In the genomic region with DNA sequence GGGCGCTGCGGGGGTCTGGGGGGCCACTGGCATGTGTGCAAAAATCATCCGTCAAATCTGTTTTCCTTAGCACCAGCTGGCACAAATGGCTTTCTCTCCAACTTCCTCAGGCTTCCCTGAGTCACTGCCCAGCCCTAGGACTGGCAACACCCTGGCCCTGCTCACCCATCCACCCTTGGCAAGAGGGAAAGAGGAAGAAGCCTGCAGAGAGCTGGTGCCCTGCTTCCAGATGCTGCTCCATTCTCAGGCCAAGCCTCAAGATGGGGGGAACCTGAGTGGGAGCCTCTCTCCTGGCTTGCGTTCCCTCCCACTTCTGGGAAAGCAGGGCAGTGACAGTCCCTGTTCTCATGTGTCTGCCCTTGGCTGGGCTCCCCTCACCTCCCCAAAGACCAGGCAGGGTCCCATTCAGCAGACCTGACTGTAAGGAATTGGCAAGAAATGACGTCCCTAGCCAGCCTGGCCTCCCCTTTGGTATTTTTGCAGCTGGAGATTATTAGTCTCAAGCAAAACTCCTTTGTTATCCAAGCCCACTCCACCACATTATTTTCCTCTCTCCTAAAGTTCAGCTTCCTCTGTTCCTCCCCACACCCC, we compare ENCODE assay signal across 8 mouse cellular contexts. TPM values are rescaled to one million over a fixed set of nuclear protein-coding genes. Genes with fewer than 3 reads are reported as not detected.
DNase-seq lines count a peak whose midpoint lies in the region; ATAC-seq and TF ChIP-seq lines count a peak whose summit lies in the region.

No protein-coding gene starts in this region.

- H3K79me2 ChIP-seq in myocyte (ENCODE audit: control insufficient read depth, insufficient read depth): peaks cover 11% of the 10 kb centered on the region

- peak overlapping the region; percentile 66; the same call in 1 of the 2 replicates for H3K27ac ChIP-seq in cortical plate, adult 2 months (ENCODE audit: insufficient read depth, low read length)
- H3K27ac ChIP-seq in hindbrain, postnatal 0 days: peak overlapping the region; percentile 73

- H3K27me3 ChIP-seq in hindbrain, postnatal 0 days (ENCODE audit: insufficient read depth, low read length): no peaks in the 10 kb centered on the region
- no peaks in the 10 kb centered on the region for H3K27me3 ChIP-seq in myocyte (ENCODE audit: control insufficient read depth, insufficient read depth, insufficient read length)

- H3K36me3 ChIP-seq in hindbrain, postnatal 0 days (ENCODE audit: insufficient read depth, low read length): peaks cover 46% of the 10 kb centered on the region
- H3K36me3 ChIP-seq in myocyte (ENCODE audit: control insufficient read depth, insufficient read depth): peaks cover 37% of the 10 kb centered on the region

- no peaks in the 10 kb centered on the region for H3K9me3 ChIP-seq in hindbrain, postnatal 0 days (ENCODE audit: low read length)

- H3K4me3 ChIP-seq in cortical plate, adult 2 months (ENCODE audit: insufficient read depth, low read length): no peak overlapping the region
- no peak overlapping the region for H3K4me3 ChIP-seq in hindbrain, postnatal 0 days (ENCODE audit: low read length)
- H3K4me3 ChIP-seq in myocyte: no peak overlapping the region

- H3K9ac ChIP-seq in hindbrain, postnatal 0 days (replicated peaks; ENCODE audit: low read length): no peak overlapping the region

- H3K4me1 ChIP-seq in cortical plate, adult 2 months (ENCODE audit: control insufficient read depth, insufficient read depth, low read length): peaks cover 22% of the 10 kb centered on the region
- peaks cover 16% of the 10 kb centered on the region; the same call in 1 of the 2 replicates for H3K4me1 ChIP-seq in hindbrain, postnatal 0 days (ENCODE audit: insufficient read depth, low read length)

- no peak overlapping the region for H3K4me2 ChIP-seq in hindbrain, postnatal 0 days (ENCODE audit: low read depth, low read length)
- peak overlapping the region; percentile 47 for H3K4me2 ChIP-seq in myocyte (ENCODE audit: low read depth)

- WGBS in hindbrain, postnatal 0 days: 42% methylated on average over 5 of the region's 5 CpGs

- DNase-seq in heart, adult 18-20 months: peak; percentile 47 to 70
- no peak for DNase-seq in heart, adult 8-10 months (ENCODE audit: low spot score)
- DNase-seq in Muller cell, postnatal 12 days (ENCODE audit: inconsistent ontology term): peak; percentile 53
- DNase-seq in hindbrain, postnatal 0 days (ENCODE audit: low spot score): peak; percentile 66
- DNase-seq in c-Kit-positive CD71-positive TER-119-positive erythroid progenitor cells, embryonic 14.5 days (ENCODE audit: low spot score): no peak
- no peak for DNase-seq in kidney, adult 11 months

- ATAC-seq in hindbrain, postnatal 0 days: peak; percentile 64

- no peak for TF ChIP-seq CTCF in cortical plate, adult 2 months (IDR thresholded peaks at IDR 0.05; ENCODE audit: extremely low read depth, insufficient read depth, low read length)
- TF ChIP-seq CTCF in hindbrain, postnatal 0 days (IDR thresholded peaks at IDR 0.05; ENCODE audit: low read depth): no peak

- no peak overlapping the region for H3ac ChIP-seq in myocyte (ENCODE audit: control insufficient read depth, insufficient read length)

- TF ChIP-seq POLR2A in cortical plate, adult 2 months (IDR thresholded peaks at IDR 0.05; ENCODE audit: extremely low read depth, insufficient read depth, low read length): no peak
- no peak for TF ChIP-seq POLR2A in myocyte (IDR thresholded peaks at IDR 0.05; ENCODE audit: insufficient read length, low read depth)

TF ChIP-seq in myocyte, 11 proteins besides CTCF, POLR2A, EP300 and RAD21:
- TF ChIP-seq CEBPB (IDR thresholded peaks at IDR 0.05; ENCODE audit: insufficient read depth, poor library complexity, severe bottlenecking) (no peak), MYOG (IDR thresholded peaks at IDR 0.05; ENCODE audit: control insufficient read depth in 1 of 3, insufficient read depth in 1 of 3, insufficient read length in 2 of 3, low read depth in 2 of 3) (peak in 1 of 3 experiments; percentile 45), USF1 (IDR thresholded peaks at IDR 0.05; ENCODE audit: low read depth) (no peak), SRF (IDR thresholded peaks at IDR 0.05; ENCODE audit: control insufficient read depth, insufficient read length, low read depth) (no peak), E2F4 (IDR thresholded peaks at IDR 0.05; ENCODE audit: insufficient read depth) (no peak)

RNA-seq across cellular contexts. Expression of a gene that starts 23.5 kb away (rescaled TPM):
- 10 to 100 TPM; 65.2 to 69.7 TPM for total RNA-seq in heart, adult 18-20 months (2021)
- 10 to 100 TPM; 64.0 to 88.9 (median 74.0) TPM for total RNA-seq in heart, adult 8-10 months (2022)
- polyA plus RNA-seq in cortical plate, adult 2 months (2012; rRNA removed): 294 and 309 TPM in 2 replicates
- total RNA-seq in hindbrain, postnatal 0 days (2014; rRNA removed): 245 TPM in 2 replicates
- 73.7 and 75.5 TPM in 2 replicates for polyA plus RNA-seq in hindbrain, postnatal 0 days (2015; fragmentation: Nextera tagmentation; extraction: Ambion mirVana)
- 244 TPM for polyA plus RNA-seq in myocyte (2012; fragmentation: generic; extraction: Trizol)

RNA-seq across cellular contexts. Expression of a gene that starts 45.4 kb away (rescaled TPM):
- total RNA-seq in heart, adult 18-20 months (2021): 10 to 100 TPM; 45.2 to 45.7 TPM
- total RNA-seq in heart, adult 8-10 months (2022): 10 to 100 TPM; 38.4 to 43.7 (median 43.2) TPM
- polyA plus RNA-seq in cortical plate, adult 2 months (2012; rRNA removed): 11.9 and 12.6 TPM in 2 replicates
- total RNA-seq in hindbrain, postnatal 0 days (2014; rRNA removed): 5.3 and 9.5 TPM in 2 replicates
- polyA plus RNA-seq in hindbrain, postnatal 0 days (2015; fragmentation: Nextera tagmentation; extraction: Ambion mirVana): 4.7 and 5.3 TPM in 2 replicates
- 0.26 TPM for polyA plus RNA-seq in myocyte (2012; fragmentation: generic; extraction: Trizol)

Comparison
In these comparisons a context has a peak if more than half of its experiments do, and no peak if none do; other contexts are left out.
1. DNase-seq: peak in heart, adult 18-20 months (2 of 2), Muller cell, postnatal 12 days (single experiment) and hindbrain, postnatal 0 days (single experiment); none in heart, adult 8-10 months (single experiment), c-Kit-positive CD71-positive TER-119-positive erythroid progenitor cells, embryonic 14.5 days (single experiment) and kidney, adult 11 months (single experiment).